Mouse (Mus musculus): ENCODE data around the gene Golt1a.

DNA sequence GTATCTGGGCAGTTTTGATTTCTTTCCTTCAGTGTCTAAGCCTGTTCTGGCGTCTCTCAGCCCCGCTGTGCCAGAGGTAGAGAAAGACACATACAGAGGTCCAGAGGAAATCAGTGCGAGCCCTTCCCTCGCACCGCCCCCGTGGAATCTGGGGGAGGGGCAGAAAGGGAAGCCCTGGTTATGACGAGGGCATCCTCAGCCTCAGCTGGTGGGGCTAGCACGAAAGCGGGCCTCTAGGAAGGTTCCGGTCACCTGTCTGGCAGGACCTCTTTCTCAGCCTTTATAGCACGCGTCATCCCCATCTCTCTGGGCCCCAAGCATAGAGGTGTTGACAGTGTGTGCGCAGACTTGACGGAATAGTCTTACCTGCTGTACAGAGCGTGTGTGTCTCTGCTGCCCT lies 46.3 kb downstream of the Golt1a start:
- TF ChIP-seq ZC3H11A (IDR thresholded peaks at IDR 0.05; ENCODE audit: borderline replicate concordance, low read depth, low read length) (no peak), ZNF384 (IDR thresholded peaks at IDR 0.05; ENCODE audit: low read depth, low read length) (no peak), MAFK (IDR thresholded peaks at IDR 0.05; ENCODE audit: insufficient read depth, low read depth, low read length) (no peak), HCFC1 (IDR thresholded peaks at IDR 0.05; ENCODE audit: borderline replicate concordance, insufficient read depth, low read length) (no peak)

Data from ES-E14 (cell line).